Mouse (Mus musculus) CH12.LX (cell line): ENCODE measurements at regions not wholly inside any gene's neighbourhood (a gene's known extent, or its start where the extent isn't known, plus 50 kb on each side); places are given as distances from the start of the nearest gene placed in this dataset.

Source experiments
- DNase-seq: peaks from one replicate; pipeline ENCODE4 v3.0.0-alpha.2; 2013; ENCODE audit errors: extremely low read depth
- H3K27ac ChIP-seq: 2 replicates; pipeline ENCODE4 v1.5.1; 2012; ENCODE audit warnings: low read depth, mild to moderate bottlenecking, control low read depth, moderate library complexity; ENCODE audit not compliant: insufficient read depth
- H3K27me3 ChIP-seq: replicated peaks from 2 replicates; pipeline ENCODE3; 2012; ENCODE audit warnings: inconsistent platforms
- H3K36me3 ChIP-seq, 2 experiments: replicated peaks in 1 of 2; 2 replicates each; pipeline versions ENCODE3 to v1.6.1; 2012; ENCODE audit warnings: inconsistent platforms in 1 of 2, low read length in 1 of 2, mild to moderate bottlenecking in 1 of 2, mixed read lengths in 1 of 2, moderate library complexity in 1 of 2; ENCODE audit not compliant: control insufficient read depth in 1 of 2, insufficient read depth in 1 of 2
- H3K4me1 ChIP-seq, 2 experiments: 2 replicates each; pipeline ENCODE4 v1.6.1; 2012; ENCODE audit warnings: inconsistent platforms in 1 of 2, moderate library complexity in 1 of 2; ENCODE audit not compliant: insufficient read depth in 2 of 2, control insufficient read depth in 1 of 2
- H3K4me2 ChIP-seq: 2 replicates; pipeline ENCODE4 v1.6.1; 2012; ENCODE audit warnings: low read depth, mild to moderate bottlenecking, control low read depth; ENCODE audit not compliant: poor library complexity, insufficient read depth, severe bottlenecking
- H3K4me3 ChIP-seq, 3 experiments: fragments of 150-350 bp in 1 of 3; sonication (generic) in 1 of 3; replicated peaks in 1 of 3; 2 replicates each; pipeline versions ENCODE3 to v1.5.1; 2011 to 2012; ENCODE audit warnings: low read depth in 2 of 3, low read length in 2 of 3, mild to moderate bottlenecking in 2 of 3, moderate library complexity in 2 of 3, control low read depth in 1 of 3, improper control_type of control experiment in 1 of 3, inconsistent platforms in 1 of 3, mixed read lengths in 1 of 3; ENCODE audit not compliant: poor library complexity in 1 of 3
- H3K79me2 ChIP-seq: replicated peaks from 2 replicates; pipeline ENCODE4 v1.6.1; 2012; ENCODE audit warnings: mild to moderate bottlenecking, moderate library complexity; ENCODE audit not compliant: control insufficient read depth, poor library complexity, insufficient read depth, severe bottlenecking; ENCODE audit errors: extremely low read depth
- H3K9ac ChIP-seq: 2 replicates; pipeline ENCODE4 v1.6.1; 2012; ENCODE audit warnings: low read depth, mild to moderate bottlenecking, control low read depth, moderate library complexity; ENCODE audit not compliant: insufficient read depth
- H3K9me3 ChIP-seq: replicated peaks from 2 replicates; pipeline ENCODE3; 2012; ENCODE audit warnings: low read length, inconsistent platforms, mixed read lengths
- CHD1 ChIP-seq: IDR thresholded peaks from 2 replicates; pipeline ENCODE4 v1.6.1; 2012; ENCODE audit warnings: low read depth, low read length, improper control_type of control experiment, inconsistent platforms
- CTCF ChIP-seq, 2 experiments: IDR thresholded peaks in 1 of 2; conservative IDR thresholded peaks in 1 of 2; 2 replicates each; pipeline ENCODE4 v1.5.1; 2011 to 2012; ENCODE audit warnings: low read depth in 2 of 2, low read length in 2 of 2, improper control_type of control experiment in 1 of 2, inconsistent platforms in 1 of 2, mild to moderate bottlenecking in 1 of 2, moderate library complexity in 1 of 2
- EP300 ChIP-seq: IDR thresholded peaks from 2 replicates; pipeline ENCODE4 v1.6.1; 2011; ENCODE audit warnings: low read length, improper control_type of control experiment
- ETS1 ChIP-seq: conservative IDR thresholded peaks from 2 replicates; pipeline ENCODE4 v1.6.1; 2012; ENCODE audit warnings: low read depth, mild to moderate bottlenecking, inconsistent platforms, low read length, improper control_type of control experiment, moderate library complexity
- GABPA ChIP-seq: IDR thresholded peaks from 2 replicates; pipeline ENCODE4 v1.6.1; 2012; ENCODE audit warnings: low read depth, low read length, improper control_type of control experiment, inconsistent platforms; ENCODE audit not compliant: insufficient replicate concordance
- HCFC1 ChIP-seq: IDR thresholded peaks from 2 replicates; pipeline ENCODE4 v1.6.1; 2012; ENCODE audit warnings: low read depth, mild to moderate bottlenecking, inconsistent platforms, low read length, improper control_type of control experiment
- IRF4 ChIP-seq: IDR thresholded peaks from 2 replicates; pipeline ENCODE4 v1.6.1; 2014; ENCODE audit warnings: low read depth, mild to moderate bottlenecking, inconsistent platforms, low read length, improper control_type of control experiment
- MAX ChIP-seq: IDR thresholded peaks from 2 replicates; pipeline ENCODE4 v1.6.1; 2011; ENCODE audit warnings: low read length, improper control_type of control experiment
- MAZ ChIP-seq: IDR thresholded peaks from 2 replicates; pipeline ENCODE4 v1.6.1; 2012; ENCODE audit warnings: low read depth, mild to moderate bottlenecking, inconsistent platforms, low read length, improper control_type of control experiment, moderate library complexity
- MEF2A ChIP-seq: IDR thresholded peaks from 2 replicates; pipeline ENCODE4 v1.6.1; 2014; ENCODE audit warnings: low read depth, mild to moderate bottlenecking, inconsistent platforms, low read length, improper control_type of control experiment, borderline replicate concordance
- MYC ChIP-seq: IDR thresholded peaks from 2 replicates; pipeline ENCODE4 v1.6.1; 2011; ENCODE audit warnings: low read depth, mild to moderate bottlenecking, improper control_type of control experiment, low read length
- NELFE ChIP-seq: IDR thresholded peaks from 2 replicates; pipeline ENCODE4 v1.6.1; 2011; ENCODE audit warnings: low read depth, low read length, improper control_type of control experiment
- POLR2A ChIP-seq: IDR thresholded peaks from 2 replicates; pipeline ENCODE4 v1.6.1; 2011; ENCODE audit warnings: low read depth, mild to moderate bottlenecking, improper control_type of control experiment, low read length
- POLR2AphosphoS2 ChIP-seq: IDR thresholded peaks from 2 replicates; pipeline ENCODE4 v1.6.1; 2011; ENCODE audit warnings: low read depth, low read length, improper control_type of control experiment
- RAD21 ChIP-seq: IDR thresholded peaks from 2 replicates; pipeline ENCODE4 v1.6.1; 2011; ENCODE audit warnings: low read depth, mild to moderate bottlenecking, low read length, improper control_type of control experiment, moderate library complexity
- RCOR1 ChIP-seq: conservative IDR thresholded peaks from 2 replicates; pipeline ENCODE4 v1.6.1; 2012; ENCODE audit warnings: low read depth, mild to moderate bottlenecking, inconsistent platforms, low read length, improper control_type of control experiment
- SMC3 ChIP-seq: IDR thresholded peaks from 2 replicates; pipeline ENCODE4 v1.6.1; 2011; ENCODE audit warnings: low read depth, low read length, improper control_type of control experiment
- USF2 ChIP-seq: conservative IDR thresholded peaks from 2 replicates; pipeline ENCODE4 v1.6.1; 2011; ENCODE audit warnings: low read depth, low read length, improper control_type of control experiment
- ZMIZ1 ChIP-seq: IDR thresholded peaks from 2 replicates; pipeline ENCODE4 v1.6.1; 2012; ENCODE audit warnings: low read depth, mild to moderate bottlenecking, inconsistent platforms, low read length, improper control_type of control experiment
- dilution Hi-C: fragments of 300-500 bp; cut with MboI; formaldehyde crosslinking; loops from 2 replicates; pipeline ENCODE4 v1.14.3; 2020; ENCODE audit warnings: low sequenced_read_pairs; ENCODE audit not compliant: extremely low pct_unique_long_range_greater_than_20kb, extremely low pct_ligation_motif_present
- in situ Hi-C: fragments of 300-500 bp; cut with MboI; formaldehyde crosslinking; loops from 3 replicates; pipeline ENCODE4 v1.14.3; 2019; ENCODE audit warnings: low sequenced_read_pairs, low pct_ligation_motif_present, low pct_unique_long_range_greater_than_20kb, mixed read lengths

GRCm38 (mm10) chr10:118956352-118956751 is 86.3 kb upstream of the Dyrk2 start:
- H3K27ac ChIP-seq: no peak overlapping the region
- no peaks in the 10 kb centered on the region for H3K9me3 ChIP-seq
- dilution Hi-C loops (no loop called here), in situ Hi-C loops (no loop called here)
- no peak for DNase-seq
- peaks cover 0 to 8% of the 10 kb centered on the region in 2 experiments; a peak in 2 of 4 replicates for H3K4me1 ChIP-seq
- H3K4me3 ChIP-seq: no peak overlapping the region
- no peaks in the 10 kb centered on the region for H3K79me2 ChIP-seq
- H3K4me2 ChIP-seq: no peak overlapping the region
- TF ChIP-seq SMC3 (no peak), CTCF (conservative IDR thresholded peaks at IDR 0.05 in 1 of 2, IDR thresholded peaks at IDR 0.05 in 1 of 2; ENCODE audit: low read depth in 2 of 2, low read length in 2 of 2) (no peak), POLR2A (no peak), MEF2A (no peak)
- no peak overlapping the region for H3K9ac ChIP-seq
- no peaks in the 10 kb centered on the region for H3K36me3 ChIP-seq
- H3K27me3 ChIP-seq: no peaks in the 10 kb centered on the region

GRCm38 (mm10) chr10:118953440-118953839 is 83.4 kb upstream of the Dyrk2 start:
- dilution Hi-C loops: no loop called here
- TF ChIP-seq NELFE (no peak), RCOR1 (no peak), ZMIZ1 (no peak), RAD21 (no peak), GABPA (no peak), MAZ (no peak), SMC3 (no peak), MYC (no peak), CHD1 (no peak), ETS1 (no peak), MAX (no peak), EP300 (no peak), USF2 (no peak), IRF4 (no peak), HCFC1 (no peak), POLR2A (no peak), POLR2AphosphoS2 (no peak)

More at GRCm38 (mm10) chr10:118953440-118953839, 83.4 kb upstream of the Dyrk2 start:
- Histone ChIP-seq H3K36me3 (no peaks in the 10 kb centered on the region), H3K4me1 (peaks cover 0 to 8% of the 10 kb centered on the region in 2 experiments; a peak in 2 of 4 replicates), H3K4me2 (no peak overlapping the region), H3K27ac (no peak overlapping the region), H3K27me3 (no peaks in the 10 kb centered on the region), H3K9ac (no peak overlapping the region), H3K79me2 (no peaks in the 10 kb centered on the region), H3K9me3 (no peaks in the 10 kb centered on the region), H3K4me3 (no peak overlapping the region)
- no peak for DNase-seq
- in situ Hi-C loops: no loop called here
